Mouse (Mus musculus) stomach, postnatal 0 days (tissue): Measurements from ENCODE around the gene Gm266. TPM values are rescaled to one million over a fixed set of nuclear protein-coding genes. Genes with fewer than 3 reads are reported as not detected.

ENCODE experiments used
- ATAC-seq: fragments of 200-750 bp; cut with Nextera tagmentation; 2 replicates; pipeline ENCODE4 v1.8.0; 2017; ENCODE audit not compliant: low FRiP score, low TSS enrichment
- DNase-seq: peaks from one replicate; pipeline ENCODE4 v3.0.0-alpha.2; 2016; ENCODE audit warnings: low spot score
- H3K27ac ChIP-seq: fragments of 300-500 bp; sonication (generic); replicated peaks from 2 replicates; pipeline ENCODE4 v1.5.1; 2014; ENCODE audit warnings: mild to moderate bottlenecking, control low read depth
- H3K27me3 ChIP-seq: fragments of 300-500 bp; sonication (generic); 2 replicates; pipeline ENCODE4 v1.6.1; 2014; ENCODE audit warnings: low read length; ENCODE audit not compliant: control insufficient read depth, insufficient read depth
- H3K36me3 ChIP-seq: fragments of 300-500 bp; sonication (generic); 2 replicates; pipeline ENCODE4 v1.6.1; 2014; ENCODE audit warnings: low read length, mixed read lengths; ENCODE audit not compliant: control insufficient read depth, insufficient read depth
- H3K4me1 ChIP-seq: fragments of 300-500 bp; sonication (generic); replicated peaks from 2 replicates; pipeline ENCODE4 v1.6.1; 2014; ENCODE audit warnings: antibody characterized with exemption; ENCODE audit not compliant: control insufficient read depth, insufficient read depth
- H3K4me2 ChIP-seq: fragments of 300-500 bp; sonication (generic); replicated peaks from 2 replicates; pipeline ENCODE4 v1.6.1; 2014; ENCODE audit warnings: low read depth, mild to moderate bottlenecking, control low read depth, moderate library complexity
- H3K4me3 ChIP-seq: fragments of 300-500 bp; sonication (generic); 2 replicates; pipeline ENCODE4 v1.5.1; 2014; ENCODE audit warnings: low read depth, low read length, control low read depth
- H3K9ac ChIP-seq: fragments of 300-500 bp; sonication (generic); 2 replicates; pipeline ENCODE4 v1.6.1; 2014; ENCODE audit warnings: mild to moderate bottlenecking, low read length, control low read depth, mixed read lengths
- H3K9me3 ChIP-seq: fragments of 300-500 bp; sonication (generic); 2 replicates; pipeline ENCODE4 v1.6.1; 2016; ENCODE audit warnings: low read length; ENCODE audit not compliant: control insufficient read depth
- CTCF ChIP-seq: IDR thresholded peaks from 2 replicates; pipeline ENCODE4 v1.5.1; 2016; ENCODE audit warnings: antibody characterized with exemption, low read depth, mild to moderate bottlenecking, moderate library complexity
- EP300 ChIP-seq: optimal IDR thresholded peaks from 2 replicates; pipeline ENCODE3; 2016; ENCODE audit warnings: antibody characterized with exemption
- WGBS: fragments of 180-500 bp; shearing (Covaris S2); extraction: QIAGEN DNeasy Blood & Tissue Kit; methylation state at CpG from one replicate; pipeline ENCODE4 v1.1.7; 2014; 5-methylcytosine and 5-hydroxymethylcytosine counted together
- polyA plus RNA-seq: library from polyadenylated mRNA; unstranded; fragments of >200 nt; fragmentation: Nextera tagmentation; extraction: Ambion mirVana; gene quantifications from 2 replicates; pipeline ENCODE4 v1.2.1, GENCODE M21; 2015

Gm266 gene
- polyA plus RNA-seq, result 12.5 and 14.4 TPM in 2 replicates

GRCm38 (mm10) chr12:111485652-111486306 lies at the start of gene Gm266:
Gm266 (minus strand) TSS chr12:111485823.
- H3K9me3 ChIP-seq, result no peaks in the 10 kb centered on the region
- TF ChIP-seq EP300 (no peak), CTCF (peak; percentile 23; the same call in 1 of the 2 replicates)
- no peaks in the 10 kb centered on the region for H3K4me1 ChIP-seq
- ATAC-seq, result peak; percentile 67
- peak; percentile 36 for DNase-seq
- H3K27me3 ChIP-seq, result peaks cover 3% of the 10 kb centered on the region; the same call in 1 of the 2 replicates
- no peaks in the 10 kb centered on the region for H3K36me3 ChIP-seq
- 1% methylated on average over 52 of the region's 58 CpGs for WGBS
- H3K4me2 ChIP-seq, result peak within 1 kb of the TSS; percentile 70
- peak within 1 kb of the TSS; percentile 61 for H3K9ac ChIP-seq
- H3K4me3 ChIP-seq, result peak within 1 kb of the TSS; percentile 54
- peak within 1 kb of the TSS; percentile 63 for H3K27ac ChIP-seq

DNA sequence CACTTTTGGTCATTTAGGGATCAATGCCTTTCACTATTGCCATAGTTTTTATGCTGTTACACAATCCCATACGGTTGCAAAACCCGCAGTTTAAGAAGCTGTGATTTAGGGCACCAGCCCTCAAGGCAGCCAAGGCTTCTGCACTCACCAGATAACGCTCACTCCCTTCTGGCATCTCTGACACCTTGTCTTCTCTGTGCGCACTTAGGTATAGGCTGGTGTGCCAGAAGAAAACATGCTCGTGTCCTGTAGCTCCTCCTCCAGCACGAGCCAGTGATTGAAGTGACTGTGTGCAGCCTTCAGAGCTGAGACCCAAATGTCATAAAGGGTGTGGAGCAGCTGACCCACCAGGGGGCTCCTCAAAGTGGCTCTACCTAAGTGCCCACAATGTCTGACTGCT lies 49.7 kb upstream of the Gm266 start:
- no peak for DNase-seq
- no peak for ATAC-seq
- peaks cover 2% of the 10 kb centered on the region; the same call in 1 of the 2 replicates for H3K36me3 ChIP-seq
- H3K27me3 ChIP-seq, result no peaks in the 10 kb centered on the region
- no peak overlapping the region for H3K4me3 ChIP-seq
- H3K9me3 ChIP-seq, result no peaks in the 10 kb centered on the region
- no peak overlapping the region for H3K4me2 ChIP-seq
- no peak overlapping the region for H3K9ac ChIP-seq
- H3K4me1 ChIP-seq, result peaks cover 3% of the 10 kb centered on the region; the same call in 1 of the 2 replicates
- WGBS, result 29% methylated on average over 6 of the region's 6 CpGs
- peak overlapping the region; percentile 37 for H3K27ac ChIP-seq
- TF ChIP-seq CTCF, result 0 out of 2 replicates have a peak, but pooled peaks have one; percentile 7
- no peak for TF ChIP-seq EP300

DNA sequence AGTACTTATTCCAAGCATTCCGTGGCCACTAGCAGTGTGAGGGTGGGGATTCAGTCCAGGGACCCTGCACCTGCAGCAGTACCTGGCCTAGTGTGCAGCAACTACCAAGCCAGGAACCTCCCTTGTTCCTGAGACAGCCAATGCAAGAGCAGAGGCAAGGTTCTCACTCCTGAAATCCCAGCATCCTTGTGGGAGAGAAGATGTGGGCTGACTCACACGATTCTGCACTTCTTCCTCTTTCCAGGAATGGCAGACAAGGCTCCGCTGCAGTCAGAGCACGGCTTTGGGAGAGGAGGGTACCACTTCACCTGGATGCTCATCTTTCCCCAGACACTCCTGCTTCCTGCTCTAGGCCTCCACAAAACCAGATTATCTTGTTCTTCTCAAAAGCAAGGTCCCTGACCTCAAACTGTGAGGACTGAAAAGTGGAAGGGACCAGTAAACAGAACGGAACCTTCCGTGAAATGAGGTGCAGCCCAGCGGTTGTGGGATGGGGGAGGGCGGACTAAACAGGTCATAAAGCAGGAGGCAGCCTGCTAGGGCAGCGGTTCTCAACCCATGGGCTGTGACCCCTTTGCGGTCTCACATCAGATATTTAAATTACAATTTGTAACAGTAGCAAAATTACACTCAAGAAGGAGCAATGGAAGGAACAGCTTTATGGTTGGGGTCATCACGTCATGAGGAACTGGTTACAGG lies 47.6 kb upstream of the Gm266 start:
- Histone ChIP-seq H3K27ac (no peak overlapping the region), H3K27me3 (no peaks in the 10 kb centered on the region), H3K9ac (no peak overlapping the region), H3K9me3 (no peaks in the 10 kb centered on the region), H3K36me3 (no peaks in the 10 kb centered on the region), H3K4me1 (peaks cover 3% of the 10 kb centered on the region; the same call in 1 of the 2 replicates), H3K4me2 (no peak overlapping the region), H3K4me3 (no peak overlapping the region)
- ATAC-seq, result no peak
- TF ChIP-seq EP300, result no peak
- TF ChIP-seq CTCF, result no peak
- DNase-seq, result no peak
- 66% methylated on average over 11 of the region's 11 CpGs for WGBS

DNA sequence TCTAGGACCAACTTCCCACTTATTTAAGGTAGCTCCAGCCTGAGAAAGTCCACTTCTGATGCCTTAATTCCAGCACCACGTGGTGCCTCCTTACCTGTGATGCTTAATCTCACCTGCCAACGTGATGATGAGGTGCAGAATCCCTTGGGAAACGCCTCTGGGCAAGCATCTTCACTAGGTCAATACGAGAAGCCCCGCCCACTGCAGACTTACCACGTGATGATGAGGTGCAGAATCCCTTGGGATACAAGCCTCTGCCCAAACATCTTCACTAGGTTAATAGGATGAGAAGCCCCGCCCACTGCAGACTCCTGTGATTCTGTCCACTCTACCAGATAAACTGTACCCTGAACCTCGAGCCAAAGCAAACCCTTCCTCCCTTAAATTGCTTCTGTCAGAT lies 43.6 kb upstream of the Gm266 start:
- no peak overlapping the region for H3K4me3 ChIP-seq
- H3K9me3 ChIP-seq, result no peaks in the 10 kb centered on the region
- no peak overlapping the region for H3K27ac ChIP-seq
- WGBS, result 16% methylated on average over 8 of the region's 8 CpGs
- H3K27me3 ChIP-seq, result no peaks in the 10 kb centered on the region
- no peak for DNase-seq
- no peaks in the 10 kb centered on the region for H3K4me1 ChIP-seq
- no peak overlapping the region for H3K9ac ChIP-seq
- H3K4me2 ChIP-seq, result no peak overlapping the region
- TF ChIP-seq EP300 (no peak), CTCF (no peak)
- ATAC-seq, result no peak
- H3K36me3 ChIP-seq, result no peaks in the 10 kb centered on the region

- no peak for TF ChIP-seq EP300
- no peak for TF ChIP-seq CTCF
- Histone ChIP-seq H3K36me3 (no peaks in the 10 kb centered on the region), H3K27ac (no peak overlapping the region), H3K27me3 (no peaks in the 10 kb centered on the region), H3K9me3 (no peaks in the 10 kb centered on the region), H3K4me1 (no peaks in the 10 kb centered on the region), H3K4me2 (no peak overlapping the region), H3K4me3 (no peak overlapping the region), H3K9ac (no peak overlapping the region)
- DNase-seq, result no peak
- WGBS, result 60% methylated on average over 8 of the region's 8 CpGs
- no peak for ATAC-seq
Measured at GRCm38 (mm10) chr12:111527643-111528281, 42.1 kb upstream of the Gm266 start.

DNA sequence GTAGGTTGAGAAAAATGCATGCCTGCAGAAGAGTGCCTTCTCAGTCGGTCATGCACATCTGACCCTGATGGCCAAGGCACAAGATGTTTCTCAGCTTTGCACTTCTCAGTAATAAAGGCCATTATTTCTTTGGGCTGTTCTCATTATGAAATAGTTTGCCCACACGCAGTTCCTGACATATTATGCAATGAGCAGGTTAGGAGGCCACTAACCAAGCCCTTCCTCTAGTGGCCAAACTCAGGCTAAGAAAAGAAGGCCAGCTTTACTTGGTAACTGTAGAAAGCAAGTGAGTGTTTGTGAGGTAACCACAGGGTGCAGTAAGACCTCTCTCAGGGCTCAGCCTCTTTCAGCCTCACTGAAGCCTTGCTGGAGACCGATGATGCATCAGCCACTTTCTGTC lies 39.3 kb upstream of the Gm266 start:
- WGBS, result 83% methylated on average over 3 of the region's 3 CpGs
- Histone ChIP-seq H3K4me2 (no peak overlapping the region), H3K27ac (no peak overlapping the region), H3K27me3 (no peaks in the 10 kb centered on the region), H3K4me3 (no peak overlapping the region), H3K36me3 (no peaks in the 10 kb centered on the region), H3K9ac (no peak overlapping the region), H3K4me1 (no peaks in the 10 kb centered on the region), H3K9me3 (no peaks in the 10 kb centered on the region)
- DNase-seq (no peak), ATAC-seq (no peak)
- TF ChIP-seq CTCF (no peak), EP300 (no peak)
